Mouse (Mus musculus) 3134 (cell line): ENCODE measurements around the gene Htr2b.

ENCODE experiments used
- DNase-seq: peaks from one replicate; pipeline ENCODE4 v3.0.0-alpha.2; 2011; ENCODE audit warnings: low spot score; ENCODE audit not compliant: insufficient read length; ENCODE audit errors: extremely low read depth

Gene Htr2b

GRCm38 (mm10) chr1:86111779-86112178 lies at the start of gene Htr2b:
Gene Htr2b (minus strand): TSS chr1:86111970.
- no peak for DNase-seq

GRCm38 (mm10) chr1:86161061-86161460 lies 49.3 kb upstream of the Htr2b start:
- DNase-seq: no peak

- DNase-seq: no peak
These were observed 48.7 kb upstream of the Htr2b start for GRCm38 (mm10) chr1:86160479-86160878.

- no peak for DNase-seq
These were observed 48.3 kb upstream of the Htr2b start for GRCm38 (mm10) chr1:86160059-86160458.

- no peak for DNase-seq
These were observed 44.8 kb upstream of the Htr2b start for GRCm38 (mm10) chr1:86156595-86156994.

GRCm38 (mm10) chr1:86156075-86156474 lies 44.3 kb upstream of the Htr2b start:
- DNase-seq: no peak

- no peak for DNase-seq
These were observed 43.0 kb upstream of the Htr2b start for GRCm38 (mm10) chr1:86154824-86155164.

GRCm38 (mm10) chr1:86154133-86154823 lies 42.5 kb upstream of the Htr2b start, which contains the start of gene Armc9:
Gene Armc9 (plus strand): TSS chr1:86154780.
- DNase-seq: peak; percentile 92

GRCm38 (mm10) chr1:86152618-86153017 lies 40.8 kb upstream of the Htr2b start:
- DNase-seq: no peak

GRCm38 (mm10) chr1:86151376-86151775 lies 39.6 kb upstream of the Htr2b start:
- peak; percentile 54 for DNase-seq

GRCm38 (mm10) chr1:86150929-86151328 lies 39.2 kb upstream of the Htr2b start:
- DNase-seq: peak; percentile 59

GRCm38 (mm10) chr1:86148161-86148560 lies 36.4 kb upstream of the Htr2b start:
- DNase-seq: peak; percentile 54

GRCm38 (mm10) chr1:86147557-86147956 lies 35.8 kb upstream of the Htr2b start:
- DNase-seq: peak; percentile 67

- no peak for DNase-seq
These were observed 34.5 kb upstream of the Htr2b start for GRCm38 (mm10) chr1:86146293-86146692.

GRCm38 (mm10) chr1:86144001-86144944 lies 32.5 kb upstream of the Htr2b start:
- DNase-seq: no peak

- no peak for DNase-seq
These were observed 31.4 kb upstream of the Htr2b start for GRCm38 (mm10) chr1:86143165-86143564.

GRCm38 (mm10) chr1:86141081-86141480 lies 29.3 kb upstream of the Htr2b start:
- no peak for DNase-seq

- no peak for DNase-seq
These were observed 23.5 kb upstream of the Htr2b start for GRCm38 (mm10) chr1:86135315-86135714.

- no peak for DNase-seq
These were observed 21.6 kb upstream of the Htr2b start, which contains the start of gene Gm21972 for GRCm38 (mm10) chr1:86133337-86133736. Gene Gm21972 (plus strand): TSS chr1:86133637.

GRCm38 (mm10) chr1:86126036-86126435 lies 14.3 kb upstream of the Htr2b start:
- no peak for DNase-seq

GRCm38 (mm10) chr1:86119549-86119948 lies 7.8 kb upstream of the Htr2b start:
- no peak for DNase-seq

GRCm38 (mm10) chr1:86114141-86114540 lies 2.4 kb upstream of the Htr2b start:
- DNase-seq: no peak
